Mouse (Mus musculus): ENCODE data around the gene Ankrd10. TPM values are rescaled to one million over a fixed set of nuclear protein-coding genes. Genes with fewer than 3 reads are reported as not detected.
A peak's percentile ranks its signal among the peaks of the same experiment; 100 is the strongest.
"Not testable (repeated sequence)": the region's sequence is repeated elsewhere in the genome, so short reads cannot be mapped to it uniquely, and the experiment has no call there.

Ankrd10 gene
- polyA plus RNA-seq, 1 experiment, result 26.2 TPM

DNA sequence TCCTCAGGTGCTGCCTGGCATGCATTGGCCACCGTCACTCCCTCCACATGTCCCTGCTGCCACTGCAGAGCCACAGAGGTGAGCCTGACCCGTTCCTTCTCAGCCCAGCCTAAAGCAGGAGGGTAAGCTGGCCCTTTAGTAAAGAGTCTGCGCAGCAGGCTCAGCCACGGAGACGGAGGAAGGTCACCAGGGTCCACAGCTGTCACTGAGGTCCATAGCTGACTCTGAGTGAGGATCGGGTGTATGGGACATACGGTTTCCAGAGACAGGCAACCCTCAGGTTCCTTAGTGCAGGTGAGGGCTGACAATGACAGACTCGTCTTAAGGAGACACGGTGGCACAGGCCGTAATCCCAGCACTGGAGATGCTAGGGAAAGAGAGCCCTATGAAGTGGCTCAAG, 63.6 kb downstream of the Ankrd10 start:
- no peaks in the 10 kb centered on the region for H3K27me3 ChIP-seq (ENCODE audit: control insufficient read depth, insufficient read depth, insufficient read length)
- no peaks in the 10 kb centered on the region for H3K79me3 ChIP-seq (ENCODE audit: low read depth)
- H3K4me3 ChIP-seq (ENCODE audit: insufficient read depth, poor library complexity, severe bottlenecking), result no peak overlapping the region
- TF ChIP-seq FOSL1 (IDR thresholded peaks at IDR 0.05; ENCODE audit: insufficient read depth, low read length, poor library complexity, severe bottlenecking), result no peak
- TF ChIP-seq USF1 (IDR thresholded peaks at IDR 0.05; ENCODE audit: low read depth), result no peak
- no peak for TF ChIP-seq MYOD1 (IDR thresholded peaks at IDR 0.05; ENCODE audit: control insufficient read depth, insufficient read length, low read depth)
- no peak for TF ChIP-seq MYOG (IDR thresholded peaks at IDR 0.05; ENCODE audit: control insufficient read depth, extremely low read depth, insufficient read length)
- no peak for TF ChIP-seq CTCF (IDR thresholded peaks at IDR 0.05; ENCODE audit: control insufficient read depth, insufficient read depth, insufficient read length)
- no peak for TF ChIP-seq MAX (IDR thresholded peaks at IDR 0.05)
- TF ChIP-seq CEBPB (IDR thresholded peaks at IDR 0.05; ENCODE audit: low read depth), result no peak
- no peaks in the 10 kb centered on the region for H3K79me2 ChIP-seq (ENCODE audit: control insufficient read depth, insufficient read depth)
- no peaks in the 10 kb centered on the region for H3K36me3 ChIP-seq (ENCODE audit: control insufficient read depth, insufficient read depth)
- H3ac ChIP-seq (ENCODE audit: control insufficient read depth, insufficient read length, low read depth), result no peak overlapping the region

- TF ChIP-seq USF1 (IDR thresholded peaks at IDR 0.05; ENCODE audit: low read depth) (no peak), MYOG (IDR thresholded peaks at IDR 0.05; ENCODE audit: control insufficient read depth, extremely low read depth, insufficient read length) (no peak), MYOD1 (IDR thresholded peaks at IDR 0.05; ENCODE audit: control insufficient read depth, insufficient read length, low read depth) (no peak), MAX (IDR thresholded peaks at IDR 0.05) (no peak), CTCF (IDR thresholded peaks at IDR 0.05; ENCODE audit: control insufficient read depth, insufficient read depth, insufficient read length) (no peak), FOSL1 (IDR thresholded peaks at IDR 0.05; ENCODE audit: insufficient read depth, low read length, poor library complexity, severe bottlenecking) (no peak), CEBPB (IDR thresholded peaks at IDR 0.05; ENCODE audit: low read depth) (no peak)
- H3K79me2 ChIP-seq (ENCODE audit: control insufficient read depth, insufficient read depth), result no peaks in the 10 kb centered on the region
- no peaks in the 10 kb centered on the region for H3K36me3 ChIP-seq (ENCODE audit: control insufficient read depth, insufficient read depth)
These were observed 64.8 kb downstream of the Ankrd10 start for GRCm38 (mm10) chr8:11570742-11571141.

DNA sequence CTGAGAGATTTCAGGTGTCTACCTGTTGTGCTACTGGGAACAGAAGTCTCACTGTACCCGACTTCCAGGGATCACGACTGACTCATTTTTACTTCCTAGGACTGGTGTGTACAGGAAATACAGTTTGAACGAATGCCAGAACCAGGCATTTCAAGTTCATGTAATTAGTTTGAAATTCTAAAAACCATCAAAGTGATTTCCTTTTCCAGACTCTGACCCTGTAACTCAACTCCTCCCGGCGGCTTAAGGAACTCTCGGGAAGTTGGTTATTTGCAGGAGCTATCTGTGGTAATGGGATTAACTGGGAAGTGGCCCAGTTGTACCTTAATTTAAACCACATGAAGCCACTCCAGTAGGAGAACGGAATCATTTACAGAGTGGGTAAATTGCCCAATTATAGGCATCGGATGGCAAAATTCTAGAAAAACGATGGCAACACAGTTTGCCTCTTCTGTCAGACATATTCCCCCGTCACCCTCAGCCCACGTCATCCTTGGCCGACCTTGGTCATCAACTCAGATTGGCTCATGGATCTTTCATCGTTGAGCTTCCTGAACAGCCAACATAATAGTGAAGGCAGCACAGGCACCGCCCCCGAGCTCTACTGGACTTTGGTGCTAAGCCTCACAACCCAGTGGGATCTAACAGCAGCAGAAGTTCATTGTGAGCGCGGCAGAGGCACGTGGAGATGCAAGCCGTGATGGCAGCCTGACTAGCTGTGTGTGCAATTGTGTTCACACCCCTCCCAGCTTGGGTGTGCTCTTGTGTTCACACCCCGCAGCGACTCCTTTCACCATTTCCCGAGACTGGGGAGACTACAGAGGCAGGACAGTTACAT, 66.1 kb downstream of the Ankrd10 start:
- H3K36me3 ChIP-seq (ENCODE audit: control insufficient read depth, insufficient read depth), result no peaks in the 10 kb centered on the region
- no peak overlapping the region for H3K4me3 ChIP-seq (ENCODE audit: insufficient read depth, poor library complexity, severe bottlenecking)
- TF ChIP-seq CTCF (IDR thresholded peaks at IDR 0.05; ENCODE audit: control insufficient read depth, insufficient read depth, insufficient read length) (no peak), USF1 (IDR thresholded peaks at IDR 0.05; ENCODE audit: low read depth) (no peak), FOSL1 (IDR thresholded peaks at IDR 0.05; ENCODE audit: insufficient read depth, low read length, poor library complexity, severe bottlenecking) (no peak), CEBPB (IDR thresholded peaks at IDR 0.05; ENCODE audit: low read depth) (no peak), MYOD1 (IDR thresholded peaks at IDR 0.05; ENCODE audit: control insufficient read depth, insufficient read length, low read depth) (no peak), MAX (IDR thresholded peaks at IDR 0.05) (no peak), MYOG (IDR thresholded peaks at IDR 0.05; ENCODE audit: control insufficient read depth, extremely low read depth, insufficient read length) (no peak)
- peaks cover under 1% of the 10 kb centered on the region for H3K79me3 ChIP-seq (ENCODE audit: low read depth)
- H3K27me3 ChIP-seq (ENCODE audit: control insufficient read depth, insufficient read depth, insufficient read length), result no peaks in the 10 kb centered on the region
- peaks cover 4% of the 10 kb centered on the region for H3K79me2 ChIP-seq (ENCODE audit: control insufficient read depth, insufficient read depth)
- no peak overlapping the region for H3ac ChIP-seq (ENCODE audit: control insufficient read depth, insufficient read length, low read depth)

More at GRCm38 (mm10) chr8:11570742-11571141, 64.8 kb downstream of the Ankrd10 start:
- no peak overlapping the region for H3ac ChIP-seq (ENCODE audit: control insufficient read depth, insufficient read length, low read depth)
- H3K4me3 ChIP-seq (ENCODE audit: insufficient read depth, poor library complexity, severe bottlenecking), result no peak overlapping the region
- no peaks in the 10 kb centered on the region for H3K27me3 ChIP-seq (ENCODE audit: control insufficient read depth, insufficient read depth, insufficient read length)
- no peaks in the 10 kb centered on the region for H3K79me3 ChIP-seq (ENCODE audit: low read depth)

GRCm38 (mm10) chr8:11568193-11568592, 67.4 kb downstream of the Ankrd10 start:
- not testable (repeated sequence) for H3K36me3 ChIP-seq (ENCODE audit: control insufficient read depth, insufficient read depth); H3K27me3 ChIP-seq (ENCODE audit: control insufficient read depth, insufficient read depth, insufficient read length); H3ac ChIP-seq (ENCODE audit: control insufficient read depth, insufficient read length, low read depth)

GRCm38 (mm10) chr8:11564721-11565120, 70.8 kb downstream of the Ankrd10 start:
- Histone ChIP-seq H3K27me3 (ENCODE audit: control insufficient read depth, insufficient read depth, insufficient read length) (no peaks in the 10 kb centered on the region), H3K36me3 (ENCODE audit: control insufficient read depth, insufficient read depth) (peaks cover 25% of the 10 kb centered on the region), H3K4me3 (ENCODE audit: insufficient read depth, poor library complexity, severe bottlenecking) (no peak overlapping the region), H3K79me3 (ENCODE audit: low read depth) (peaks cover 26% of the 10 kb centered on the region), H3ac (ENCODE audit: control insufficient read depth, insufficient read length, low read depth) (no peak overlapping the region), H3K79me2 (ENCODE audit: control insufficient read depth, insufficient read depth) (peaks cover 48% of the 10 kb centered on the region)
- TF ChIP-seq CTCF (IDR thresholded peaks at IDR 0.05; ENCODE audit: control insufficient read depth, insufficient read depth, insufficient read length), result no peak

More at GRCm38 (mm10) chr8:11568193-11568592, 67.4 kb downstream of the Ankrd10 start:
- peaks cover 17% of the 10 kb centered on the region for H3K79me2 ChIP-seq (ENCODE audit: control insufficient read depth, insufficient read depth)
- not testable (repeated sequence) for H3K79me3 ChIP-seq (ENCODE audit: low read depth); H3K4me3 ChIP-seq (ENCODE audit: insufficient read depth, poor library complexity, severe bottlenecking)

GRCm38 (mm10) chr8:11564236-11564635, 71.3 kb downstream of the Ankrd10 start:
- peaks cover 25% of the 10 kb centered on the region for H3K36me3 ChIP-seq (ENCODE audit: control insufficient read depth, insufficient read depth)
- peaks cover 53% of the 10 kb centered on the region for H3K79me2 ChIP-seq (ENCODE audit: control insufficient read depth, insufficient read depth)
- no peak overlapping the region for H3K4me3 ChIP-seq (ENCODE audit: insufficient read depth, poor library complexity, severe bottlenecking)
- no peaks in the 10 kb centered on the region for H3K27me3 ChIP-seq (ENCODE audit: control insufficient read depth, insufficient read depth, insufficient read length)
- H3K79me3 ChIP-seq (ENCODE audit: low read depth), result peaks cover 31% of the 10 kb centered on the region
- no peak overlapping the region for H3ac ChIP-seq (ENCODE audit: control insufficient read depth, insufficient read length, low read depth)
- TF ChIP-seq MAX (IDR thresholded peaks at IDR 0.05) (no peak), MYOG (IDR thresholded peaks at IDR 0.05; ENCODE audit: control insufficient read depth, extremely low read depth, insufficient read length) (no peak), CTCF (IDR thresholded peaks at IDR 0.05; ENCODE audit: control insufficient read depth, insufficient read depth, insufficient read length) (no peak), MYOD1 (IDR thresholded peaks at IDR 0.05; ENCODE audit: control insufficient read depth, insufficient read length, low read depth) (no peak), CEBPB (IDR thresholded peaks at IDR 0.05; ENCODE audit: low read depth) (no peak), USF1 (IDR thresholded peaks at IDR 0.05; ENCODE audit: low read depth) (no peak), FOSL1 (IDR thresholded peaks at IDR 0.05; ENCODE audit: insufficient read depth, low read length, poor library complexity, severe bottlenecking) (no peak)

Small RNA genes within 50 kb of the gene (microRNA-seq; reads per million reads assigned to microRNA genes)
- gene Mir7238 (ENCODE audit: borderline microRNAs expressed), result 1.6 reads per million, percentile 36 among the genes with 10 or more reads in this experiment

Other genes with a start within 250 kb of the Ankrd10 start
- 2.1 TPM for gene Rab20, start 157.0 kb downstream of the Ankrd10 start, polyA plus RNA-seq (2012; fragmentation: generic; extraction: Trizol)
- 51.0 TPM for gene Naxd, start 138.3 kb downstream of the Ankrd10 start, polyA plus RNA-seq (2012; fragmentation: generic; extraction: Trizol)
- 19.0 TPM for gene Cars2, start 85.0 kb downstream of the Ankrd10 start, polyA plus RNA-seq (2012; fragmentation: generic; extraction: Trizol)
- gene Ing1, start 80.2 kb downstream of the Ankrd10 start, polyA plus RNA-seq (2012; fragmentation: generic; extraction: Trizol), result 22.3 TPM
- gene 1700016D06Rik, start 65.3 kb upstream of the Ankrd10 start, polyA plus RNA-seq (2012; fragmentation: generic; extraction: Trizol), result not detected
- gene Arhgef7, start 92.0 kb upstream of the Ankrd10 start, polyA plus RNA-seq (2012; fragmentation: generic; extraction: Trizol), result 16.8 TPM
- not detected for gene Tex29, start 204.7 kb upstream of the Ankrd10 start, polyA plus RNA-seq (2012; fragmentation: generic; extraction: Trizol)

Data from C2C12 (cell line).